Mouse (Mus musculus): ENCODE data around the gene Slk.

The Slk gene

DNA sequence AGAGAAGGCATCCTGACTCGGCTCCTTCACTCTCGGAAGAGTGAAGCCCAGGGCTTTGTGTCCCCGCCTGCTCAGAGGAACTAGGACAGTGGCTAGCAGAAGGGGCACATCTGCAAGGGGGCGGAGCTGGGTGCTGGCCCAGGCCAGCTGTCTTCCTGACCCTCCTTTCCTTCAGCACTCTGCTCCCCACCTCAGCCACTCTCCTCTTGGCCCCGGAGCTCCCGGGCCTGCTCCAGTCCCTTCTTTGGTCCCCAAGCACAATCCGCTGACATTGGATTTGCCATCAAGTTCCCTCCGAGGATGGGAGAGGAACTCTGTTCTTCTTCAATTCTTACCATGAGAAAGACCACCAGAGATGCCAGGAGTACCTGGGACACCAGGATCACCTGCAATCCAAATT is 72.8 kb downstream of the Slk start:
- DNase-seq (ENCODE audit: low read depth, low spot score) = no peak

DNA sequence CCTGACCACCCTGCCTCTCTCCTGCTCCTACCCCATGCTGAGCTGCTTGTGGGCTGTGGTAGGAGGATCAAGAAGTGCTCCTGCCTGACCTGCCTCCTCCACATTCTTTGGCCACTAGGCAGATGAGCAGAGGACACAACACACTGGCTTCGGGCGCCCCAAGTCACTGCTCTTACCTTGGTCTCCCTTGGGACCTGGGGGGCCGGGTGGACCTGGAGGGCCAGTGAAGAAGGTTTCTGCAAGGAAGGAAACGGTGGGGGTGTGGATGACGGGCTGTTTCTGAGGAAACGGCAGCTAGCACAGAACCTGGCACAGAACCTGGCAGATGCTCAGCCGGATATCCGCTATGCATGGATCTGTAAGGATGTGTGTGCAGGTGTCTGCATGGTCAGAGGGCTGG is 73.7 kb downstream of the Slk start:
- no peak for DNase-seq (ENCODE audit: low read depth, low spot score)

DNA sequence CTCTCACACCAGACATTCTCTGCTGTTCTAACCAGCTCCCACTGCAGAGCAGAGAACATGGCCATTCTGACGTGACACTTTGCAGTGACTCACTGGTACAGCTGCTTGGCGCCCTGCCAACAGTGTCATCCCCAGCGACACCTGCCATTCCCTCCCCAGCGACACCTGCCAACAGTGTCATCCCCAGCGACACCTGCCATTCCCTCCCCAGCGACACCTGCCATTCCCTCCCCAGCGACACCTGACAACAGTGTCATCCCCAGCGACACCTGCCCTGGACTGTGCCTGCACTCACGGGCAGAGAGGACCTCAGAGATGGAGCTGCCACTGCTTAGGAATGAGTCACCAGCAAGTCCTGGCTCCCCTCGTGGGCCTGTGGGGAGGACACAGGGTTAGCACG is 75.4 kb downstream of the Slk start:
- DNase-seq (ENCODE audit: low read depth, low spot score) = no peak

DNA sequence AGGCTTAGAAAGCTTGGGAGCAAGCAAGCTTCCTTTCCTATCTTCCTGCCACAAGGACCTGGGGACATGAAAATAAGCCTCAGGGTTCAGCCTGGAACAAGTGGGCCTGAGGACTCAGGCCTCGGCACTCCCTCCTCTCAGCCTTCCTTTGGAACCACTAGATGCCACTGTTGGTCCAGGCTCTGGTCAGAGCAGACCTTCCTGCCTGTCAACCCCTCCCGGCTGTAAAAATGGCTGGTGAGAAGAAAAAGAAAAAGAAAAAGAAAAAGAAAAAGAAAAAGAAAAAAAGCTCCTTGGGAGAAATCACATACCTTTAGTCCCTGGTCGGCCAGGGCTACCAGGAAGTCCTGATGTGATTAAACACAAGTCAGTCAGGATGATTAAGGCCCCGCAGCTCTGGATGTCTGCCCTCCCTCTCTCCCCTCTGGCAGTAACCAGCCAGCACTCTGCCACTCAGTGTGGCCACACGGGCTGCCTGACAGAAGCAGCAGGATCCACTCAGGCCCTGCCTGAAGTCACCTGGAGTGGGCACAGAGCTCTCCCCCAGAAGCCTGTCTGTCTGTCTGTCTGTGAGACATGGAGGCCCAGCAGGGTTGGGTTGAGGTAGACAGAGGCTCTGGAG is 79.5 kb downstream of the Slk start:
- DNase-seq (ENCODE audit: low read depth, low spot score) = no peak

DNA sequence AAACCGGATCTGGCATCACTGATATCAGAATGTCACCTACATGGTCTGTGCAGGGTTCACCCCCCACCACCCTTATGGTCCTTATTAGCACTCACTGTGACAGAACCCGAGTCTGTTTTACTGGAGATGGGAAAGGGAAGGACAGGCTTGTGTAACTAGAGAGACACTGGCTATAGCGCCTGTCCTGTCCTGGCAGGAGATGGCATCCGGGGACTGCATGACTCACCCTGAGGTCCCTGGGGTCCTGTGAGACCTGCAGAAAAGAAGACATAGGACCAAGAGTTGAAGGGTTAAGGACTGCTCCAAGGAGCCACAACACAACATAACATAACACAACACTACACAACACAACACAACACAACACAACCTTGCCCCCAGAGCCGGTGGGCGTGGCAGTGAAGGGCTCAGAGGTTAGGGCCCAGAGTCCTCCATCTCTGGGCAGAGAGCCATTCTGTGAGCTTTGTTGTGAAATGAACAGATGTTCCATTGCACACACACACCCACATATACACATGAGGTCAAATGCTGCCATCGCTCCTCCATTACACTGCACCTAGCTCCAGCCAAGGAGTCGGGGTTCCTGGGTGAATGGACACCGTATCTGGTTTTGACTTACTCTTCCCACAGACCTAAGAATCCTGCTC is 80.4 kb downstream of the Slk start:
- DNase-seq (ENCODE audit: low read depth, low spot score) = no peak

DNA sequence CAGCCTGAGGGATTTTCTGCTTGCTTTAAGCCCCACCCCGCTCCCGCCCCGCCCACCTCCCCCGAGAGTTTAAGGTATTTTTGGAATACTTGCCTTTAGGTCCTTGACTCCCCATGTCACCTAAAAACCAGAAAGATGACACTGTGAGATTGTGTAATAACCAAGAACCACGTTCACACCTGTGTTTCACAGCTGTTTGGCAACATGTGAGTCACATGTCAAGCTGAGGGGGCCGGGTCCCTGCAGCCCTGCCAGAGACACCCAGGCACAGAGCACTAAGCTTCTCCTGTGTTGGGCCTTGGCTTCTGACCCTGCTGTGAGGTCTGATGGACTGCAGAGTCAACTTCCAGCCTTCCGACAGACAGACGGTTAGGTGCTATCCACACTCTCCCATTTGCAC is 88.1 kb downstream of the Slk start:
- DNase-seq (ENCODE audit: low read depth, low spot score) = no peak

DNA sequence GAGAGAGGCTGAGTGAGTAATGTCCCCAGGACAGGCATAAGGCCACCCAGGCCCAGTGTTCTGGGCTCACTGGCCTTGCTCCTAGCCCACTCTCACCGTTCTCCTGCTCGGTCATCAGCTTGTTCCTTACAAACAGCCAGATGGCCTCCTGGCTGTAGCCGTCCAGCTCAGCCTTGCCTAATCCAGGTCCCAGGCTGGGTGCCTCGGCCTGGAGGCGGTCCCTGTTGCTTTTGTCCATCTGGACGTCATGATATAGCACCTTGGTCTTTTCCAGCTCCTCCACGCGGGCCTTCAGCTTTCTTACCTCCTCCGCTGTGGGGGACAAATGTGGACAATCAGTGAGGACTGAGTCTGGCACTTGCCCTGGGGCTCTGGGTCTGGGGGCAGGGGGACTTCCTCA is 88.9 kb downstream of the Slk start:
- DNase-seq (ENCODE audit: low read depth, low spot score) = no peak

DNA sequence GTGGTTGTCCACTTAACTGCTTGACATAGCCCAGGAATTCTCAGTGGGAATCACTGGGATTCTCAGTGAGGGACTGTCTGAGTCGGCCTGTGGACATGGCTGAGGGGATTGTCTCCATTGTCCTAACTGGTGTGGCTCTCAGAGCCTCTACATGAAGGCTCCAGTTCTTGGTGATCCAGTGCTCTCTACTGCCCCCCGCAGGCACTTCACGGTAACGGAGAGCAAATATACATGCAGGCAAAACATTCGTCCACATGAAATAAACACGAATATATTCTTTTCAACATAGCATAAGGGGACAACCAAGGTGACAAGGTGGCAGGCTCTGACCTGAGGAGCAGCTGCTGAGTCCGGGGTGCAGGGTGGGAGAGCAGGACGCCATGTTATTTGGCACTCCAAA is 94.9 kb downstream of the Slk start:
- DNase-seq (ENCODE audit: low read depth, low spot score) = peak; percentile 72

DNA sequence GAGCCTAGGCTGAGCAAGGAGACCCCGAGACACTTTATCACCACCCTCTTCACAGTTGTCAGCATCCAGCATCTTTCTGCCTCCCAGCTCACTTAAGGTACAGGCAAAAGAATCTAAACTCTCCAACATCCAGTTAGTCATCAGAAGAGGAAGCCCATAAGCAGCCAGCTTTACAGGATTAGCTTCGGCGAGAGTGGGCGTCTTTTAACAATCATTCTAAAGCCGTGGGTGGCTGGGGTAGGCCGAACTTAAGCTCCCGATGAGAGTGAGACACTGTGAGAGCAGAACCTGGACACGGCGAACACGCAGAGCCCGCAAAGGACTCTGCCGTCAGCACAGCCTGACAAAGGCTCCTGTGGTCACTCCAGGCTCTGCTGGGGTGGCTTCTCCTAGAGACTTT is 99.2 kb downstream of the Slk start:
- DNase-seq (ENCODE audit: low read depth, low spot score) = no peak

DNA sequence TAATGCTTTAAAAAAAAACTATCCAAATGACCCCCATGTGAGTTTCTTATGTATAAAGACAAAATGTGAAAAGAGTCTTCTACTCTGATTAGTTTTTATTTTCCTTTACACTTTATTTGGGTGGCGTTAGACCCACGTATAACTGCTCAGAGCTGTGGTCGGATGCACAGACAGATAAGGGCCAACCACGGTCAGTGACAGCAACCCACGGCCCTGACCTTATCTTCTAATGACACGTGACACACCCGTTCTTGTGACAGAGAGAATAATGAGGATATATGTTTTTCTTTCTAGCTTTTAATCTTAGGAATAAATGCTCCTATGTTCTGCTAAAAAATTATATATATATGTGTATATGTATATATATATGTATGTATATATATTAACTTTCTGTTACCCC is 110.1 kb downstream of the Slk start:
- no peak for DNase-seq (ENCODE audit: low read depth, low spot score)

DNA sequence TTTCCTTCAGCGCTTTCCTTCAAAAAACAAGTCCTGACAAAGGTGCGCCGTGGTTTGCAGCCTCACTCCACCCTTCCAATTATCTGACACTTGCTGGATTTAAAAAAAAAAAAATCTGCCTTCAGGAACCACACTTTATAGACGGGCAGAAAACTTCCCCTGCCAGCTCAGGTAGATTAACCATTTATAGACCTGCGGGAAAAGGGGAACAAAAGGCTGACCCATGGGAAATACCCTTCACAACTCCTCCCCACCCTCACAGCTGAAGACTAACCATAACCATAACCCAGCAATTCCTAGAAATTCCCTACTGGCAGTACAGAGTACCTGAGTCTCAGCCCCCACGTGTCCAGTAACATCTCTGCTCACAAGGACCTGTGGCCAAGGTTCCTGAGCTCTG is 112.5 kb downstream of the Slk start, which contains the start of gene Col17a1:
Gene Col17a1, minus strand, starts transcription at position 101 of the 400 bp plus-strand sequence.
- DNase-seq (ENCODE audit: low read depth, low spot score) = no peak
